In the genomic region with DNA sequence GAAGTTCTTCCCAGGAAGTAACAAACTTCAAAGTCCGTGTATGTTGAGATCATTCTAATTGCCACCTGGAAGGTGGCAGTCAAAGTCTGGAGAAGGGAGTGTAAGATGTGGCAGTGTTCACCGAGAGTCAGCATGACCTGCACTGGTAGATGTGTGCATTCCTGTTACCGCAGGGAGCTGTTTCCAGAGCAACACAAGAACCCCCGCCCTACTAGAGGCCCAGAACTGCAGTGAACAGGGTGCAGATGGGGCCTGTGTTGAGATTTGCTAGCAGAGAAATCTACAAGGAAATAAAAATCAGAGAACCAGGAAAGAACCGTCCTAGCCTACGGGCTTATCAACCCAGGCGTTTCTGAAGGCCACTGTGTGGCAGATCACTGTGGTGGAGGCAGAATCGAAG, we compare ENCODE assay signal across 25 mouse cellular contexts.
DNase-seq lines count a peak whose midpoint lies in the region; ATAC-seq and TF ChIP-seq lines count a peak whose summit lies in the region.
"Had no signal": no experiment of that assay in that cellular context is flagged by ENCODE, and none has a peak within 500 bp of the region (broad histone marks: within the 10 kb centered on the region; RNA-seq: fewer than 3 reads in every experiment).

No protein-coding gene starts in this region.

- H3K4me1 ChIP-seq in kidney, embryonic 14.5 days (ENCODE audit: control insufficient read depth, insufficient read depth, low read length), result no peaks in the 10 kb centered on the region
- no peaks in the 10 kb centered on the region for H3K4me1 ChIP-seq in lung, embryonic 16.5 days (replicated peaks; ENCODE audit: control insufficient read depth, insufficient read depth, low read length)
- H3K4me1 ChIP-seq in intestine, postnatal 0 days (replicated peaks; ENCODE audit: control insufficient read depth, insufficient read depth, low read length), result peaks cover 7% of the 10 kb centered on the region; the same call in 1 of the 2 replicates
- H3K4me1 ChIP-seq: embryonic facial prominence, embryonic 12.5 days had no signal

- DNase-seq in kidney, adult 11 months, result peak; percentile 21
- DNase-seq in lung, postnatal 4 days, result no peak
- DNase-seq in R1 (ENCODE audit: low read depth, low spot score), result peak; percentile 26
- DNase-seq in B cell, adult 2 months, result no peak
- no peak for DNase-seq in thymus, postnatal 0 days (ENCODE audit: low spot score)
- DNase-seq: adrenal gland, adult 2 months; cerebellum, adult 2 months; cerebellum, postnatal 25 days; forebrain, postnatal 0 days; gastrocnemius, postnatal 14 days; heart, adult 2 months; heart, postnatal 36 days; layer of hippocampus, adult 9-11 months; liver, embryonic 13.5 days; retina, postnatal 1 day; right cerebral cortex, postnatal 25 days; thymus, postnatal 36 days had no signal

- H3K4me2 ChIP-seq in kidney, embryonic 14.5 days (replicated peaks; ENCODE audit: low read depth, low read length), result no peak overlapping the region
- H3K4me2 ChIP-seq in lung, embryonic 16.5 days (ENCODE audit: low read depth, low read length), result no peak overlapping the region
- H3K4me2 ChIP-seq in intestine, postnatal 0 days (replicated peaks; ENCODE audit: low read depth), result peak overlapping the region; percentile 10; the same call in 1 of the 2 replicates
- H3K4me2 ChIP-seq: embryonic facial prominence, embryonic 12.5 days; heart, embryonic 15.5 days; hindbrain, embryonic 13.5 days; liver, embryonic 13.5 days; lung, embryonic 15.5 days had no signal

- TF ChIP-seq CTCF in intestine, postnatal 0 days (IDR thresholded peaks at IDR 0.05; ENCODE audit: low read depth), result no peak

- H3K4me3 ChIP-seq in kidney, embryonic 14.5 days (ENCODE audit: low read length), result no peak overlapping the region
- H3K4me3 ChIP-seq in lung, embryonic 16.5 days (ENCODE audit: low read length), result no peak overlapping the region
- no peak overlapping the region for H3K4me3 ChIP-seq in intestine, postnatal 0 days (ENCODE audit: low read depth, low read length)
- H3K4me3 ChIP-seq: embryonic facial prominence, embryonic 12.5 days; heart, adult 2 months; heart, embryonic 15.5 days; hindbrain, embryonic 13.5 days; liver, embryonic 13.5 days; lung, embryonic 15.5 days had no signal

- H3K36me3 ChIP-seq in kidney, embryonic 14.5 days (ENCODE audit: control insufficient read depth, insufficient read depth, low read length), result no peaks in the 10 kb centered on the region
- no peaks in the 10 kb centered on the region for H3K36me3 ChIP-seq in lung, embryonic 16.5 days (ENCODE audit: control insufficient read depth, insufficient read depth, low read length)
- H3K36me3 ChIP-seq in intestine, postnatal 0 days (ENCODE audit: control insufficient read depth, insufficient read depth), result no peaks in the 10 kb centered on the region
- H3K36me3 ChIP-seq: embryonic facial prominence, embryonic 12.5 days; heart, embryonic 15.5 days; hindbrain, embryonic 13.5 days; liver, embryonic 13.5 days; lung, embryonic 15.5 days had no signal

- H3K27ac ChIP-seq in kidney, embryonic 14.5 days (ENCODE audit: low read depth, low read length), result no peak overlapping the region
- H3K27ac ChIP-seq in lung, embryonic 16.5 days (ENCODE audit: low read length), result no peak overlapping the region
- peak overlapping the region; percentile 91 for H3K27ac ChIP-seq in intestine, postnatal 0 days (ENCODE audit: low read depth, low read length)
- H3K27ac ChIP-seq: embryonic facial prominence, embryonic 12.5 days; heart, adult 2 months; heart, embryonic 15.5 days; hindbrain, embryonic 13.5 days; liver, embryonic 13.5 days; lung, embryonic 15.5 days; macrophage had no signal

- H3K27me3 ChIP-seq in kidney, embryonic 14.5 days (ENCODE audit: control insufficient read depth, insufficient read depth, low read length), result no peaks in the 10 kb centered on the region
- no peaks in the 10 kb centered on the region for H3K27me3 ChIP-seq in lung, embryonic 16.5 days (ENCODE audit: control insufficient read depth, insufficient read depth, low read depth, low read length)
- H3K27me3 ChIP-seq in intestine, postnatal 0 days (replicated peaks; ENCODE audit: control insufficient read depth, insufficient read depth, low read length), result no peaks in the 10 kb centered on the region
- H3K27me3 ChIP-seq: embryonic facial prominence, embryonic 12.5 days; heart, embryonic 15.5 days; liver, embryonic 13.5 days; lung, embryonic 15.5 days had no signal

- ATAC-seq in kidney, embryonic 14.5 days (ENCODE audit: low FRiP score, low TSS enrichment), result no peak
- peak; percentile 64 for ATAC-seq in lung, embryonic 16.5 days (ENCODE audit: low read depth)
- peak; percentile 99 for ATAC-seq in intestine, postnatal 0 days
- ATAC-seq: forebrain, postnatal 0 days had no signal

- no peak overlapping the region for H3K9ac ChIP-seq in kidney, embryonic 14.5 days (ENCODE audit: low read depth, low read length)
- no peak overlapping the region for H3K9ac ChIP-seq in lung, embryonic 16.5 days (ENCODE audit: low read length)
- no peak overlapping the region for H3K9ac ChIP-seq in intestine, postnatal 0 days (ENCODE audit: low read depth, low read length)
- H3K9ac ChIP-seq: embryonic facial prominence, embryonic 12.5 days; forebrain, postnatal 0 days; heart, embryonic 15.5 days; hindbrain, embryonic 13.5 days; liver, embryonic 13.5 days; lung, embryonic 15.5 days had no signal

- H3K9me3 ChIP-seq in kidney, embryonic 14.5 days (ENCODE audit: control insufficient read depth, low read length), result no peaks in the 10 kb centered on the region
- no peaks in the 10 kb centered on the region for H3K9me3 ChIP-seq in lung, embryonic 16.5 days (ENCODE audit: control insufficient read depth, low read length)
- no peaks in the 10 kb centered on the region for H3K9me3 ChIP-seq in intestine, postnatal 0 days (ENCODE audit: control insufficient read depth)
- H3K9me3 ChIP-seq: embryonic facial prominence, embryonic 12.5 days; heart, embryonic 15.5 days; hindbrain, embryonic 13.5 days; liver, embryonic 13.5 days; lung, embryonic 15.5 days had no signal

- 61% methylated on average over 8 of the region's 8 CpGs for WGBS in kidney, embryonic 14.5 days
- WGBS in lung, embryonic 16.5 days, result 34% methylated on average over 8 of the region's 8 CpGs
- WGBS in intestine, postnatal 0 days, result 22% methylated on average over 8 of the region's 8 CpGs

Comparison
In these comparisons a context has a peak if more than half of its experiments do, and no peak if none do; other contexts are left out.
1. DNase-seq: peak in kidney, adult 11 months (single experiment) and R1 (single experiment); none in lung, postnatal 4 days (0 of 2), B cell, adult 2 months (0 of 2) and thymus, postnatal 0 days (single experiment).